Mouse (Mus musculus): Measurements from ENCODE around the gene Utp3. TPM values are rescaled to one million over a fixed set of nuclear protein-coding genes. Genes with fewer than 3 reads are reported as not detected.
"Not testable (repeated sequence)": the region's sequence is repeated elsewhere in the genome, so short reads cannot be mapped to it uniquely, and the experiment has no call there.

Gene Utp3
- 57.2 and 62.9 TPM in 2 replicates for polyA plus RNA-seq (2015; fragmentation: Nextera tagmentation; extraction: Ambion mirVana)

DNA sequence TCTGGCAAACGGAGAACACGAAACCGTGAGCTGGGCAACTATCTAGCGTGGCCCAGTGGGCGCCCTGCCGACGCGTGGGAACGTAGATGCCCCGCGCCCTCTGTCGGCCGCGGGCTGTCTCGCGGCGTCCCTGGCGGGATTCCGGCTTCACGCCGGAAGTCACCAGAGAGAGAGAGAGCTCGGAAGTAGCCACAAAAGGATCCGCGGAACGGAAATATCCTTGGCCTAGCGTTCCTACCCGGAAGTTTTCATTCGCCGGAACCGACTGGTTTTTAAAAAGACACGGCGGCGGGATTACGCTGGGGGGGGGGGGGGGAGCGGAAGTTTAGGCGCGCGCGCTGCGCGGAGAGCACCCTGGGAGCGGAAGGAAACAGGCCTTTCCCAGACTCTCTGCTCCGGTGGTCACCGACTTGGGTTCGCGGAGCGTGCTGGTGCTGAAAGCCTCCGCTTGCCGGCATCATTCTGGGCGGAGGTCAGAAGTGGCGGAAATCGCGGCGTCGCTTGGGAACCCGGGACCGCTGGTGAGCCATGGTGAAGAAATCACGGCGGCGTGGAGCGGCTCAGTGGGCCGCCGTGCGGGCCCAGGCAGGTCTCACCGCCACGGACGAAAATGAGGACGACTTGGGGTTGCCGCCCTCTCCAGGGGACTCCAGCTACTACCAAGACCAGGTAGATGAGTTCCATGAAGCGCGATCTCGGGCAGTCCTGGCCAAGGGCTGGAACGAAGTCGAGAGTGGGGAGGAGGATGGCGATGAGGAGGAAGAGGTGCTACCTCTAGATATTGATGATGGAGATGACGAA, at the start of gene Utp3:
TSS of gene Utp3 (plus strand) at position 377 of the 801 bp plus-strand sequence.
- Histone ChIP-seq H3K4me3 (peak within 1 kb of the TSS; percentile 83), H3K4me1 (peaks cover 28% of the 10 kb centered on the region), H3K4me2 (peak within 1 kb of the TSS; percentile 98), H3K36me3 (ENCODE audit: poor library complexity, severe bottlenecking) (no peaks in the 10 kb centered on the region), H3K27ac (peak within 1 kb of the TSS; percentile 84), H3K9me3 (replicated peaks) (no peaks in the 10 kb centered on the region), H3K27me3 (no peaks in the 10 kb centered on the region), H3K9ac (peak within 1 kb of the TSS; percentile 91)
- WGBS = under 1% methylated on average over 67 of the region's 76 CpGs
- ATAC-seq = peak; percentile 96

- 68% methylated on average over 1 of the region's 1 CpGs for WGBS
- Histone ChIP-seq H3K4me1 (no peaks in the 10 kb centered on the region), H3K27me3 (no peaks in the 10 kb centered on the region), H3K9me3 (replicated peaks) (no peaks in the 10 kb centered on the region), H3K27ac (no peak overlapping the region), H3K9ac (no peak overlapping the region), H3K4me3 (no peak overlapping the region), H3K36me3 (ENCODE audit: poor library complexity, severe bottlenecking) (no peaks in the 10 kb centered on the region), H3K4me2 (no peak overlapping the region)
- no peak for ATAC-seq
Measured at GRCm38 (mm10) chr5:88508555-88508954, 45.7 kb upstream of the Utp3 start.

DNA sequence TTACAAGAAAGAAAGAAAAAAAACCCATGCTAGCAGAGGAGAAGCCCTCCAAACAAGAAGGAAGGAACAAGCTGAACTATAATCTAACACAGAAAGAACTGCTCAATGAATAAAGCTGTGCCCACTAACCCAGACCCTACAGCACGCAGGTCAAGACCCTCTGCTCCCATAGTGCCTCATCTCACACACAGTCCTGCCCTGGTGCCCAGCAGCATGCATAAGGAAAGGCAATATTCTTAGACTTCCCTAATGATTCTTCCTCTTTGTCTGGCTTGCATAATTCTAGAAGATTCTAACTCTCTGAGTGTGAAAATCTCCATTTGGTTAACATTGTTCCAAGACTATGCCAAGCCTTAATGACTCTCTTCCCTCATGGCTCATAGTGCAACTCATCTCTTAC, 45.3 kb upstream of the Utp3 start:
- H3K27ac ChIP-seq = no peak overlapping the region
- no peaks in the 10 kb centered on the region for H3K9me3 ChIP-seq (replicated peaks)
- WGBS = 83% methylated on average over 1 of the region's 1 CpGs
- no peak overlapping the region for H3K4me3 ChIP-seq
- no peaks in the 10 kb centered on the region for H3K4me1 ChIP-seq
- no peaks in the 10 kb centered on the region for H3K27me3 ChIP-seq
- no peaks in the 10 kb centered on the region for H3K36me3 ChIP-seq (ENCODE audit: poor library complexity, severe bottlenecking)
- no peak for ATAC-seq
- no peak overlapping the region for H3K9ac ChIP-seq
- no peak overlapping the region for H3K4me2 ChIP-seq

DNA sequence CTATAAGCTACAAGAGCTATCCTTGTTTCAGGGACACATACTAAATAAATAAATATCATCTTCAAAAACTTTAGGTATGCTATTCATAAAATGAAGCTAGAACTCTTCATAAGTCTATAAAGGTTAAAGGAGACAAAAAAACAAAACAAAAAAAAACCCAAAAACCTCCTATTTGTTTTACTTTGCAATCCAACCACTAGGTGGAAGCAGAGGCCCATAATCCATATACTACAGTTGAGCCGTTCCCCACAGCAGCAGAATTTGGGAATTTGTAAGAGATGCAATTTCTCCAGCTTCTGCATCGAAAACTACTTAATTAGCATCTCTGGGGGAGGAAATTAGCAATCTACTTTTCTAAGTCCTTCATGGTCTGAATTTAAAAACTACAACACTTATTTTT, 35.0 kb upstream of the Utp3 start:
- Histone ChIP-seq H3K27me3 (no peaks in the 10 kb centered on the region), H3K36me3 (ENCODE audit: poor library complexity, severe bottlenecking) (no peaks in the 10 kb centered on the region), H3K4me1 (no peaks in the 10 kb centered on the region), H3K9ac (no peak overlapping the region), H3K27ac (no peak overlapping the region), H3K4me2 (no peak overlapping the region), H3K4me3 (no peak overlapping the region), H3K9me3 (replicated peaks) (no peaks in the 10 kb centered on the region)
- peak; percentile 75 for ATAC-seq
- 3% methylated on average over 2 of the region's 2 CpGs for WGBS

DNA sequence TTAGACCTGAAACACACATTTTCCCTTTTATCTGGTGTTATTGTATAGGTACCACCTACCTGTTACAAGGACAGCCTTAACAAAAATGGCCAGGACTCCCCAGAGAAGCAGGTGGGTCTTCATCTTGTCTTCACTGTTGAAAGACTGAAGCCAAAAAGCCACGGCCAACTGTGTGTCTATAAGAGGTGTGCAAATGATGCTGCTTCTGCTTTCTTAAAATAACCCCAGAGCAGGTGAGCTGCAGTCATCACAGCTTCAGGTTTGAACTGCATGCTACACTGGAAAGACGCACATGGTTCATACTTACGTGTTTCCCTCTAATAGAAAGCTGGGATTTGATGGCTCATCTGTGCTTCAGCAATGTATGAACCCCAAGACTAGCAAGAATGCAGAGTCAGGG, 26.6 kb upstream of the Utp3 start, which contains the start of gene Jchain:
TSS of gene Jchain (minus strand) at position 235 of the 400 bp plus-strand sequence.
- H3K9ac ChIP-seq = no peak within 1 kb of the TSS
- H3K27me3 ChIP-seq = no peaks in the 10 kb centered on the region
- no peak within 1 kb of the TSS for H3K4me2 ChIP-seq
- 89% methylated on average over 3 of the region's 3 CpGs for WGBS
- no peaks in the 10 kb centered on the region for H3K9me3 ChIP-seq (replicated peaks)
- H3K4me3 ChIP-seq = no peak within 1 kb of the TSS
- no peak for ATAC-seq
- no peak within 1 kb of the TSS for H3K27ac ChIP-seq
- no peaks in the 10 kb centered on the region for H3K4me1 ChIP-seq
- H3K36me3 ChIP-seq (ENCODE audit: poor library complexity, severe bottlenecking) = no peaks in the 10 kb centered on the region

- H3K27ac ChIP-seq = no peak overlapping the region
- H3K9ac ChIP-seq = no peak overlapping the region
- no peak overlapping the region for H3K4me3 ChIP-seq
- H3K27me3 ChIP-seq = no peaks in the 10 kb centered on the region
- no peaks in the 10 kb centered on the region for H3K36me3 ChIP-seq (ENCODE audit: poor library complexity, severe bottlenecking)
- no peaks in the 10 kb centered on the region for H3K4me1 ChIP-seq
- no peaks in the 10 kb centered on the region for H3K9me3 ChIP-seq (replicated peaks)
- H3K4me2 ChIP-seq = no peak overlapping the region
- ATAC-seq = no peak
- WGBS = 58% methylated on average over 1 of the region's 1 CpGs
Measured at GRCm38 (mm10) chr5:88530908-88531307, 23.4 kb upstream of the Utp3 start.

- Histone ChIP-seq H3K27ac (no peak overlapping the region), H3K9me3 (replicated peaks) (no peaks in the 10 kb centered on the region), H3K4me2 (no peak overlapping the region), H3K9ac (no peak overlapping the region), H3K36me3 (ENCODE audit: poor library complexity, severe bottlenecking) (no peaks in the 10 kb centered on the region), H3K4me1 (no peaks in the 10 kb centered on the region), H3K4me3 (no peak overlapping the region), H3K27me3 (no peaks in the 10 kb centered on the region)
- WGBS = 76% methylated on average over 3 of the region's 3 CpGs
- ATAC-seq = no peak
Measured at GRCm38 (mm10) chr5:88534697-88535096, 19.6 kb upstream of the Utp3 start.

- H3K27me3 ChIP-seq = no peaks in the 10 kb centered on the region
- no peak overlapping the region for H3K27ac ChIP-seq
- no peak overlapping the region for H3K4me2 ChIP-seq
- no peak overlapping the region for H3K9ac ChIP-seq
- H3K4me3 ChIP-seq = no peak overlapping the region
- no peak for ATAC-seq
- no peaks in the 10 kb centered on the region for H3K9me3 ChIP-seq (replicated peaks)
- no peaks in the 10 kb centered on the region for H3K36me3 ChIP-seq (ENCODE audit: poor library complexity, severe bottlenecking)
- H3K4me1 ChIP-seq = no peaks in the 10 kb centered on the region
Measured at GRCm38 (mm10) chr5:88540845-88541244, 13.4 kb upstream of the Utp3 start.

DNA sequence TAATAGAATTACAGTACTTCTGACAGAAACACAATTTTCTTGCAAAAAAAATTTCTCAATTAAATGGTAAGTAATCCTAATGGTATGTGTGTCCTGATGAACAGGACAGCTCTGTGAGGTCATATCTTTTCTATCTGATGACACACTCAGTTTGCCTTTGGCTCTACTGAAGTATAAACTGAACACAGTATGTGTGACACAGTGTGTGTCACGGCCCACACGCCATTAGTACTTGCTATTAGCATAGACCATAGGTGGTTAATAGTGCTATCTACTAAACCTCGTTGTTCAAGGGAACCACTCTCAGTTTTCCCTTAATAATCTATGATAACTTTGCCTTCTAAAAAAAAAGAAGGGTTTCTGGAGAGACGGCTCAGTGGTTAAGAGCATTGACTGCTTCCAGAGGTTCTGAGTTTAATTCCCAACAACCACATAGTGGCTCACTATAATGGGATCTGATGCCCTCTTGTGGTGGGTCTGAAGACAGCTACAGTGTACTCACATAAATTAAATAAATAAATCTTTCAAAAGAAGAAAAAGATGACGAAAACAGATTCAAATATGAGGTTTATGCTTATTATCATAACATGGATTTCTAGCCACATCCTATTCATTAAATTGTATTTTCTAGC, 11.5 kb upstream of the Utp3 start:
- peak; percentile 83 for ATAC-seq
- Histone ChIP-seq H3K36me3 (ENCODE audit: poor library complexity, severe bottlenecking) (no peaks in the 10 kb centered on the region), H3K4me1 (no peaks in the 10 kb centered on the region), H3K9me3 (replicated peaks) (no peaks in the 10 kb centered on the region), H3K9ac (no peak overlapping the region), H3K27me3 (no peaks in the 10 kb centered on the region), H3K27ac (no peak overlapping the region), H3K4me2 (no peak overlapping the region), H3K4me3 (no peak overlapping the region)
- 66% methylated on average over 5 of the region's 5 CpGs for WGBS

DNA sequence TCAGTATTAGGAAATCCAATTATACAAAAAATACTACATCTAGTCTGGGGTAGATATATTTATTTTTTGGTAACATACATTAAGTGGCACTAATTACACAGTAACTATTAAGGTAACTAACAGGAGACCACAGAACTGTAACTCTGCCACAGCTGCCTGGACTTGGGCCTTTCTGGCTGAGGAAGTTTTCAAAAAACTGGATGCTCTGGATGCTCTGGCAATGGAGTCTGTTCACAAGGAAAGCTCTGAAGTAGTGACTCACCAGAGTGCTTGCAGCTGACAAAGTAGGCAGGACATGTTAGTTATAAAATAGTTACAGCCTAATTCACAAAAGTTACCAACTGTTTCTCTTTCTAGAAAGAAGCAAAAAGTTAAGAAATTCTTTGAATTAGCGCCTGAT, 9.9 kb upstream of the Utp3 start:
- not testable (repeated sequence) for ATAC-seq

GRCm38 (mm10) chr5:88545536-88545935, 8.7 kb upstream of the Utp3 start:
- ATAC-seq = no peak
- H3K4me3 ChIP-seq = no peak overlapping the region
- no peak overlapping the region for H3K4me2 ChIP-seq
- no peak overlapping the region for H3K27ac ChIP-seq
- WGBS = 82% methylated on average over 7 of the region's 7 CpGs
- no peaks in the 10 kb centered on the region for H3K27me3 ChIP-seq
- no peaks in the 10 kb centered on the region for H3K36me3 ChIP-seq (ENCODE audit: poor library complexity, severe bottlenecking)
- H3K4me1 ChIP-seq = no peaks in the 10 kb centered on the region
- no peak overlapping the region for H3K9ac ChIP-seq
- no peaks in the 10 kb centered on the region for H3K9me3 ChIP-seq (replicated peaks)

More for the DNA sequence above, 9.9 kb upstream of the Utp3 start:
- not testable (repeated sequence) for H3K27ac ChIP-seq; H3K4me3 ChIP-seq; H3K27me3 ChIP-seq; H3K4me1 ChIP-seq; H3K9me3 ChIP-seq (replicated peaks); H3K9ac ChIP-seq; H3K36me3 ChIP-seq (ENCODE audit: poor library complexity, severe bottlenecking); H3K4me2 ChIP-seq
- 93% methylated on average over 1 of the region's 1 CpGs for WGBS

DNA sequence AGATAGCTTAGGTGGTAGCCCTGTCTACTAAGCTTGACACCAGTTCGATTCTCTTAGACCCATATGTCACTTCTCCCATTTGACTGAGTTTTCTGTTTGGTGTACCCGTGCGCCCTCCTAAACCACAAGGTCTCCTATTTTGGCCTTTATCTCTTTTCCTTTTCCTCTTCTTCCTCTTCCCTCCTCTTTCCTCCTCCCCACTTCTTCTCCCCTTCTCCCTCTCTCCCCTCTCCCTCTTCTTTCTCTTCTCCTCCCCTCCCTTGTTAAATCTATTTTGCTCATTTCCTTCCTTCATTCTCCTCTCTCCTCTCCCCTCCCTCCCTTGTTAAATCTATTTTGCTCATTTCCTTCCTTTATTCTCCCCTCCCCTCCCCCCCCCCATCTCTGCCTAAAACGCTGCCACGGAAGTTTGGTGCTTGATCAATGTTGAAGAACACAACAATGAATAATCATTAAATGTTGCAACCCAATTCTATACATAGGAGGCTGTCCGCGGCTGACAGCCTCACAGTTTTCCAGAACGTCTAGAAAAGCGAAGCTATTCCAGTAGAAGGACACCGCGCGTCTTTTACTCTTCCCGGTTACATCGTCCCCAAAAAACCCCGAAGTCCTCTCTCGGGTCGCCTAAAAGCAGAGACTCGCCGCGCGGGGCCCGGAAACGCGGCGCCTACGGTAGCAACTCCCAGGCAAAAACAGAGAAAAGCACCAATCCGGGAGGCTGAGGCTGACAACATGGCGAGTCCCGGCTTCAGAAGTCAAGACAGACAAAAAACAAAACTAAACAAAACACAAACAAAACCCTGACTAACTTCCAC, 784 bp upstream of the Utp3 start:
- peaks cover 28% of the 10 kb centered on the region for H3K4me1 ChIP-seq
- H3K27me3 ChIP-seq = no peaks in the 10 kb centered on the region
- H3K36me3 ChIP-seq (ENCODE audit: poor library complexity, severe bottlenecking) = no peaks in the 10 kb centered on the region
- peak; percentile 72 for ATAC-seq
- WGBS = 7% methylated on average over 29 of the region's 29 CpGs
- H3K4me2 ChIP-seq = peak overlapping the region; percentile 61
- H3K9me3 ChIP-seq (replicated peaks) = no peaks in the 10 kb centered on the region
- peak overlapping the region; percentile 68 for H3K9ac ChIP-seq
- peak overlapping the region; percentile 84 for H3K27ac ChIP-seq
- peak overlapping the region; percentile 83 for H3K4me3 ChIP-seq
